Mouse (Mus musculus) kidney, embryonic 15.5 days (tissue): ENCODE measurements around the gene Grin3b. TPM values are rescaled to one million over a fixed set of nuclear protein-coding genes. Genes with fewer than 3 reads are reported as not detected.
A peak's percentile ranks its signal among the peaks of the same experiment; 100 is the strongest.

Experiments used
- ATAC-seq: fragments of 200-750 bp; cut with Nextera tagmentation; replicated peaks from 2 replicates; pipeline ENCODE4 v1.8.0; 2017; ENCODE audit warnings: moderate TSS enrichment; ENCODE audit not compliant: low FRiP score
- H3K27ac ChIP-seq: fragments of 300-500 bp; sonication (generic); 2 replicates; pipeline ENCODE4 v1.5.1; 2015; ENCODE audit warnings: mild to moderate bottlenecking, inconsistent platforms
- H3K27me3 ChIP-seq: fragments of 300-500 bp; sonication (generic); 2 replicates; pipeline ENCODE4 v1.6.1; 2015; ENCODE audit warnings: inconsistent platforms
- H3K36me3 ChIP-seq: fragments of 300-500 bp; sonication (generic); 2 replicates; pipeline ENCODE4 v1.6.1; 2015; ENCODE audit warnings: inconsistent platforms
- H3K4me1 ChIP-seq: fragments of 300-500 bp; sonication (generic); 2 replicates; pipeline ENCODE4 v1.6.1; 2015; ENCODE audit warnings: inconsistent platforms
- H3K4me2 ChIP-seq: fragments of 300-500 bp; sonication (generic); 2 replicates; pipeline ENCODE4 v1.6.1; 2015; ENCODE audit warnings: moderate library complexity, mild to moderate bottlenecking, inconsistent platforms
- H3K4me3 ChIP-seq: fragments of 300-500 bp; sonication (generic); replicated peaks from 2 replicates; pipeline ENCODE4 v1.5.1; 2015; ENCODE audit warnings: mild to moderate bottlenecking, inconsistent platforms
- H3K9ac ChIP-seq: fragments of 300-500 bp; sonication (generic); 2 replicates; pipeline ENCODE4 v1.6.1; 2015; ENCODE audit warnings: mild to moderate bottlenecking, inconsistent platforms
- H3K9me3 ChIP-seq: fragments of 300-500 bp; sonication (generic); replicated peaks from 2 replicates; pipeline ENCODE4 v1.6.1; 2016; ENCODE audit warnings: inconsistent platforms
- WGBS: fragments of 180-500 bp; shearing (Covaris S2); methylation state at CpG from one replicate; pipeline ENCODE4 v1.1.7; 2015; ENCODE audit warnings: mixed read lengths; 5-methylcytosine and 5-hydroxymethylcytosine counted together
- polyA plus RNA-seq: library from polyadenylated mRNA; unstranded; fragments of >200 nt; fragmentation: Nextera tagmentation; extraction: Ambion mirVana; gene quantifications from 2 replicates; pipeline ENCODE4 v1.2.1, GENCODE M21; 2015

Gene Grin3b
- polyA plus RNA-seq, 1 experiment from 2014 or later = 0.31 TPM

GRCm38 (mm10) chr10:80015583-80015982, 45.1 kb downstream of the Grin3b start:
- no peak overlapping the region for H3K9ac ChIP-seq
- no peak for ATAC-seq
- H3K27me3 ChIP-seq = peaks cover 50% of the 10 kb centered on the region
- H3K27ac ChIP-seq = no peak overlapping the region
- H3K36me3 ChIP-seq = peaks cover 13% of the 10 kb centered on the region
- 74% methylated on average over 10 of the region's 10 CpGs for WGBS
- H3K4me2 ChIP-seq = no peak overlapping the region
- peaks cover 34% of the 10 kb centered on the region for H3K4me1 ChIP-seq
- H3K4me3 ChIP-seq = no peak overlapping the region
- H3K9me3 ChIP-seq = peaks cover 3% of the 10 kb centered on the region; the same call in 1 of the 2 replicates

GRCm38 (mm10) chr10:80016511-80016910, 46.0 kb downstream of the Grin3b start, which contains the start of gene Arhgap45:
Gene Arhgap45, plus strand, starts transcription at chr10:80016653.
- Histone ChIP-seq H3K27me3 (peaks cover 50% of the 10 kb centered on the region), H3K4me3 (no peak within 1 kb of the TSS; the same call in 1 of the 2 replicates), H3K36me3 (peaks cover 4% of the 10 kb centered on the region), H3K4me2 (no peak within 1 kb of the TSS), H3K4me1 (peaks cover 36% of the 10 kb centered on the region), H3K27ac (no peak within 1 kb of the TSS), H3K9me3 (no peaks in the 10 kb centered on the region), H3K9ac (no peak within 1 kb of the TSS)
- WGBS = 69% methylated on average over 11 of the region's 11 CpGs
- no peak for ATAC-seq

GRCm38 (mm10) chr10:80016931-80017330, 46.4 kb downstream of the Grin3b start:
- peaks cover 36% of the 10 kb centered on the region for H3K4me1 ChIP-seq
- H3K4me3 ChIP-seq = no peak overlapping the region; the same call in 1 of the 2 replicates

GRCm38 (mm10) chr10:80017361-80017760, 46.8 kb downstream of the Grin3b start:
- Histone ChIP-seq H3K9ac (no peak overlapping the region), H3K36me3 (no peaks in the 10 kb centered on the region), H3K4me1 (peaks cover 36% of the 10 kb centered on the region), H3K4me3 (no peak overlapping the region), H3K4me2 (no peak overlapping the region), H3K27ac (no peak overlapping the region), H3K9me3 (no peaks in the 10 kb centered on the region), H3K27me3 (peaks cover 42% of the 10 kb centered on the region)
- ATAC-seq = no peak
- 74% methylated on average over 3 of the region's 3 CpGs for WGBS

More at GRCm38 (mm10) chr10:80016931-80017330, 46.4 kb downstream of the Grin3b start:
- Histone ChIP-seq H3K36me3 (0 out of 2 replicates have a peak, but pooled peaks cover under 1% of the 10 kb centered on the region), H3K27ac (no peak overlapping the region), H3K4me2 (no peak overlapping the region), H3K9me3 (no peaks in the 10 kb centered on the region), H3K27me3 (peaks cover 46% of the 10 kb centered on the region), H3K9ac (no peak overlapping the region)
- WGBS = 84% methylated on average over 10 of the region's 10 CpGs
- no peak for ATAC-seq

GRCm38 (mm10) chr10:80017771-80018170, 47.3 kb downstream of the Grin3b start:
- no peak for ATAC-seq
- Histone ChIP-seq H3K9ac (no peak overlapping the region), H3K27me3 (peaks cover 38% of the 10 kb centered on the region), H3K4me2 (no peak overlapping the region), H3K27ac (0 out of 2 replicates have a peak overlapping the region, but pooled peaks have one; percentile 2), H3K4me3 (no peak overlapping the region), H3K9me3 (no peaks in the 10 kb centered on the region), H3K4me1 (peaks cover 36% of the 10 kb centered on the region), H3K36me3 (no peaks in the 10 kb centered on the region)
- 84% methylated on average over 14 of the region's 14 CpGs for WGBS

- H3K9me3 ChIP-seq = no peaks in the 10 kb centered on the region
- peak overlapping the region; percentile 42 for H3K4me3 ChIP-seq
- WGBS = 4% methylated on average over 15 of the region's 15 CpGs
- peak; percentile 65 for ATAC-seq
- peak overlapping the region; percentile 62 for H3K4me2 ChIP-seq
- peaks cover 27% of the 10 kb centered on the region for H3K27me3 ChIP-seq
- 0 out of 2 replicates have a peak overlapping the region, but pooled peaks have one; percentile 33 for H3K9ac ChIP-seq
- H3K4me1 ChIP-seq = peaks cover 31% of the 10 kb centered on the region
- H3K36me3 ChIP-seq = no peaks in the 10 kb centered on the region
- peak overlapping the region; percentile 77 for H3K27ac ChIP-seq
Observed at GRCm38 (mm10) chr10:80018739-80019297, 48.3 kb downstream of the Grin3b start.

GRCm38 (mm10) chr10:80019471-80020131, 49.1 kb downstream of the Grin3b start:
- 13% methylated on average over 20 of the region's 20 CpGs for WGBS

GRCm38 (mm10) chr10:80020191-80020590, 49.7 kb downstream of the Grin3b start:
- Histone ChIP-seq H3K9ac (peak overlapping the region; percentile 33; the same call in 1 of the 2 replicates), H3K9me3 (no peaks in the 10 kb centered on the region), H3K4me1 (peaks cover 23% of the 10 kb centered on the region), H3K27me3 (peaks cover 13% of the 10 kb centered on the region), H3K4me3 (peak overlapping the region; percentile 42), H3K36me3 (no peaks in the 10 kb centered on the region), H3K4me2 (peak overlapping the region; percentile 62), H3K27ac (peak overlapping the region; percentile 75)
- ATAC-seq = no peak
- 38% methylated on average over 11 of the region's 11 CpGs for WGBS

More at GRCm38 (mm10) chr10:80019471-80020131, 49.1 kb downstream of the Grin3b start:
- peaks cover 24% of the 10 kb centered on the region for H3K4me1 ChIP-seq
- ATAC-seq = peak; percentile 74
- peak overlapping the region; percentile 33; the same call in 1 of the 2 replicates for H3K9ac ChIP-seq
- H3K4me2 ChIP-seq = peak overlapping the region; percentile 62
- H3K36me3 ChIP-seq = no peaks in the 10 kb centered on the region
- H3K27me3 ChIP-seq = peaks cover 19% of the 10 kb centered on the region
- peak overlapping the region; percentile 77 for H3K27ac ChIP-seq
- H3K9me3 ChIP-seq = no peaks in the 10 kb centered on the region
- peak overlapping the region; percentile 42 for H3K4me3 ChIP-seq

- Histone ChIP-seq H3K27me3 (peaks cover 8% of the 10 kb centered on the region), H3K36me3 (no peaks in the 10 kb centered on the region), H3K9me3 (no peaks in the 10 kb centered on the region), H3K4me2 (peak overlapping the region; percentile 62), H3K27ac (no peak overlapping the region), H3K4me1 (peaks cover 24% of the 10 kb centered on the region), H3K4me3 (peak overlapping the region; percentile 42), H3K9ac (no peak overlapping the region)
- ATAC-seq = no peak
- 82% methylated on average over 18 of the region's 18 CpGs for WGBS
Observed at GRCm38 (mm10) chr10:80020603-80021319, 50.2 kb downstream of the Grin3b start.

- 89% methylated on average over 13 of the region's 13 CpGs for WGBS
- Histone ChIP-seq H3K4me2 (no peak overlapping the region), H3K4me3 (no peak overlapping the region), H3K9me3 (no peaks in the 10 kb centered on the region), H3K4me1 (peaks cover 28% of the 10 kb centered on the region), H3K9ac (no peak overlapping the region), H3K27me3 (peaks cover 4% of the 10 kb centered on the region; the same call in 1 of the 2 replicates), H3K27ac (no peak overlapping the region), H3K36me3 (no peaks in the 10 kb centered on the region)
- ATAC-seq = no peak
Observed at GRCm38 (mm10) chr10:80021320-80021641, 50.8 kb downstream of the Grin3b start.

GRCm38 (mm10) chr10:80022164-80022563, 51.6 kb downstream of the Grin3b start:
- Histone ChIP-seq H3K9me3 (no peaks in the 10 kb centered on the region), H3K27me3 (peaks cover 4% of the 10 kb centered on the region; the same call in 1 of the 2 replicates), H3K36me3 (0 out of 2 replicates have a peak, but pooled peaks cover 4% of the 10 kb centered on the region), H3K4me2 (no peak overlapping the region), H3K4me3 (no peak overlapping the region), H3K27ac (no peak overlapping the region), H3K9ac (no peak overlapping the region), H3K4me1 (peaks cover 28% of the 10 kb centered on the region)
- 92% methylated on average over 12 of the region's 12 CpGs for WGBS
- ATAC-seq = no peak

GRCm38 (mm10) chr10:80022806-80023205, 52.3 kb downstream of the Grin3b start:
- H3K36me3 ChIP-seq = peaks cover 7% of the 10 kb centered on the region; the same call in 1 of the 2 replicates
- H3K9me3 ChIP-seq = no peaks in the 10 kb centered on the region
- no peak for ATAC-seq
- H3K27me3 ChIP-seq = peaks cover 1% of the 10 kb centered on the region; the same call in 1 of the 2 replicates
- no peak overlapping the region for H3K27ac ChIP-seq
- H3K4me2 ChIP-seq = no peak overlapping the region
- WGBS = 94% methylated on average over 8 of the region's 8 CpGs
- no peak overlapping the region for H3K4me3 ChIP-seq
- no peak overlapping the region for H3K9ac ChIP-seq
- peaks cover 28% of the 10 kb centered on the region for H3K4me1 ChIP-seq
